Mouse (Mus musculus) bone marrow macrophage, adult 2 months (primary cell): ENCODE results near the gene Ank3. TPM values are rescaled to one million over a fixed set of nuclear protein-coding genes. Genes with fewer than 3 reads are reported as not detected.

Experiments used
- H3K27ac ChIP-seq: 2 replicates; pipeline ENCODE4 v1.5.1; 2012; ENCODE audit warnings: low read depth, low read length; ENCODE audit not compliant: insufficient read depth
- H3K4me1 ChIP-seq: 2 replicates; pipeline ENCODE4 v1.6.1; 2012; ENCODE audit warnings: low read length; ENCODE audit not compliant: control insufficient read depth, insufficient read depth
- H3K4me3 ChIP-seq: 2 replicates; pipeline ENCODE4 v1.5.1; 2012; ENCODE audit warnings: mild to moderate bottlenecking, low read length, moderate library complexity; ENCODE audit not compliant: insufficient read depth
- CTCF ChIP-seq: IDR thresholded peaks from 2 replicates; pipeline ENCODE4 v1.5.1; 2012; ENCODE audit warnings: low read depth, mild to moderate bottlenecking, low read length, moderate library complexity
- POLR2A ChIP-seq: IDR thresholded peaks from 2 replicates; pipeline ENCODE4 v1.6.1; 2012; ENCODE audit warnings: mild to moderate bottlenecking, low read depth, low read length, borderline replicate concordance
- polyA plus RNA-seq: library from polyadenylated mRNA; stranded (reverse); fragments of >200 nt; gene quantifications from 2 replicates; pipeline ENCODE4 v1.2.4, GENCODE M21; 2012; ENCODE audit not compliant: missing spikeins, insufficient read depth, insufficient read length

The Ank3 gene
- polyA plus RNA-seq, 1 experiment: 1.5 TPM

DNA sequence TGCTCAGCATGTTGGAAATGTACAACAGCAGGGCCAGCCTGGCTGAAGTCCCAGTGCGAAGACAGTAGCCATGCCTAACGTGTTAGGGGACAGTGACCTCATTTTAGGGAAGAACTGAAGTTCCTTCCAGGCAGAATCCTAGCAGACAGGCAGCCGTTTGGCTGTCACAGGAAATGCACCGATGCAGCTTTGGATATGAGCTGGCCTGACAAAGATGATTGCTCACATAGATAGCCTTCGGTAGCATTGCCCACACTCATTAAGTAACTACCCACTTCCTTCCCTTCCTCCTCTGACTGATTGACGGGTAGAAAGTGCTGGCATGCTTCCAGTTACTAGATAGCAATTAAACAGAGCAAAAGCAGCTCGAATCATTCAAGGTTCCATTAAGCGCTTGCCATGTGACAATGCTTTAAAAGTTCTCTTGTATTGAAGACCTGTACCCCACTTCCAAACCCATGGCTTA is 397.9 kb downstream of the Ank3 start:
- TF ChIP-seq CTCF (no peak), POLR2A (no peak)
- H3K4me3 ChIP-seq: no peak overlapping the region
- H3K4me1 ChIP-seq: 0 out of 2 replicates have a peak, but pooled peaks cover 2% of the 10 kb centered on the region
- H3K27ac ChIP-seq: no peak overlapping the region

GRCm38 (mm10) chr10:69803135-69803756 is 404.7 kb downstream of the Ank3 start:
- no peaks in the 10 kb centered on the region for H3K4me1 ChIP-seq
- no peak overlapping the region for H3K27ac ChIP-seq
- TF ChIP-seq POLR2A: no peak
- no peak for TF ChIP-seq CTCF
- H3K4me3 ChIP-seq: no peak overlapping the region

- no peak for TF ChIP-seq CTCF
- TF ChIP-seq POLR2A: no peak
- Histone ChIP-seq H3K4me3 (no peak overlapping the region), H3K4me1 (no peaks in the 10 kb centered on the region), H3K27ac (no peak overlapping the region)
Measured at GRCm38 (mm10) chr10:69804613-69805012, 406.0 kb downstream of the Ank3 start.

- Histone ChIP-seq H3K27ac (no peak overlapping the region), H3K4me3 (no peak overlapping the region), H3K4me1 (no peaks in the 10 kb centered on the region)
- TF ChIP-seq CTCF: no peak
Measured at GRCm38 (mm10) chr10:69810785-69811184, 412.2 kb downstream of the Ank3 start.

GRCm38 (mm10) chr10:69813823-69814522 is 415.4 kb downstream of the Ank3 start:
- Histone ChIP-seq H3K27ac (no peak overlapping the region), H3K4me1 (no peaks in the 10 kb centered on the region), H3K4me3 (no peak overlapping the region)
- TF ChIP-seq POLR2A (no peak), CTCF (no peak)

DNA sequence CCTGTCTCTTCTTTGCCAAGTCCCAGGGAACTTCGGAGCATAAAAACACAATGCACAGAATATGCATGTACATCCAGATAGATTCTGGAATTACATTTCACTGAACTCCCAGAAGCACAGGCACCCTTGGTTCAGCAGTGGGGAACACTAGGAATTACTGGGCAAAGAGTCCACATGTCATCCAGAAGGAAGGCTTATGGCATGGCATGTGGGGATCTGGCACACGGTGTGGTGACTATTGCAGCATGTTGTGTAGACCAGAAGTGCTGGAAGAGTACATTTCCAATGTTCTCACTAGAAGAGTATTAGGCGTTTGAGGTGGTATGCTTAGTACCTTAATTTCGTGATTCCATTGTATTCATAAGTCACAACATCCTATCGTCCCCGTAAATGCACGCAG is 422.7 kb downstream of the Ank3 start:
- Histone ChIP-seq H3K4me1 (no peaks in the 10 kb centered on the region), H3K4me3 (no peak overlapping the region), H3K27ac (no peak overlapping the region)
- TF ChIP-seq POLR2A (no peak), CTCF (no peak)

DNA sequence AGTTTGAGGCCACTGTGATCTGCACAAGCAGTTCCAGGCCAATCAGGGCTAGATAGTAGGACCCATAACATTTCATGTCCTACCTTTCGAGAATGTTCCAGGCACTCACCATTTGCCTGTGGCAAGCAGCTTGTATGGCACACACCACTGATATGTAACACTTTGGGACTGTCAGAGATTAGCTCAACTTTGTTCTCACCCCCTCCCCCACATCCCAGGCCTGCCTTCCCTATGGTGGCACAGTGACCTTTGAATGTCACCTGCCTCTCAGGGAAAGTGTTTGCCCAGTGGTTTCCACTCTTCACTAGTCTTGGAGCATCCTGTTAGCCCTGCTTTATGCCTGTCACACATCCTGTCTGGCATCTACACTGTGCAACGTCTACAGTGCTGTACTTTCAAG is 430.2 kb downstream of the Ank3 start:
- Histone ChIP-seq H3K4me3 (no peak overlapping the region), H3K27ac (no peak overlapping the region), H3K4me1 (no peaks in the 10 kb centered on the region)
- TF ChIP-seq POLR2A: no peak
- TF ChIP-seq CTCF: no peak

GRCm38 (mm10) chr10:69829236-69829635 is 430.7 kb downstream of the Ank3 start:
- no peak for TF ChIP-seq POLR2A
- no peak for TF ChIP-seq CTCF
- H3K4me1 ChIP-seq: no peaks in the 10 kb centered on the region
- H3K27ac ChIP-seq: no peak overlapping the region
- H3K4me3 ChIP-seq: no peak overlapping the region

DNA sequence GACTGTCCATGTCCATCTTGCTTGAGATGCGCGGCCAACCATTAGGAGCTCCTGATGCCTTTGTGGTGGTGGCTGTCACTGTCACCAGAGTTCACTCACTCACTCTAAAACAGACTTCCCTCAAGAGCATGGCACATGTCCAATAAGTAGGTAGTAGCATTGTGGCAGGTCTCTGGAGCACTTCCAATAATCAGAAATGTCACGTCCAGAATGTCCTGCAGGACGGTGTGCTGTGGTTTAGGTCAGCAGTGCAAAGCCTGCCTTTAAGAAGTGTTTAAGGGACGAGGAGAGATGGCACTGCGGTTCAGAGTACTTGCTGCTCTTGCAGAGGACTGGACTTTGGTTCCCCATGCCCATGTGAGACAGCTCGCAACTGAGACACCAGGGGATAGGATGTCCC is 433.0 kb downstream of the Ank3 start:
- Histone ChIP-seq H3K4me3 (no peak overlapping the region), H3K27ac (no peak overlapping the region), H3K4me1 (no peaks in the 10 kb centered on the region)
- TF ChIP-seq POLR2A: no peak
- no peak for TF ChIP-seq CTCF

- Histone ChIP-seq H3K27ac (no peak overlapping the region), H3K4me1 (no peaks in the 10 kb centered on the region), H3K4me3 (no peak overlapping the region)
- TF ChIP-seq CTCF: no peak
- no peak for TF ChIP-seq POLR2A
Measured at GRCm38 (mm10) chr10:69832241-69832640, 433.7 kb downstream of the Ank3 start.

GRCm38 (mm10) chr10:69832822-69833221 is 434.2 kb downstream of the Ank3 start:
- Histone ChIP-seq H3K27ac (no peak overlapping the region), H3K4me3 (no peak overlapping the region), H3K4me1 (no peaks in the 10 kb centered on the region)
- TF ChIP-seq CTCF: no peak
- TF ChIP-seq POLR2A: no peak

- TF ChIP-seq POLR2A (no peak), CTCF (no peak)
- Histone ChIP-seq H3K4me3 (no peak overlapping the region), H3K4me1 (no peaks in the 10 kb centered on the region), H3K27ac (no peak overlapping the region)
Measured at GRCm38 (mm10) chr10:69834700-69835099, 436.1 kb downstream of the Ank3 start.
